Mouse (Mus musculus): ENCODE results near the gene Lipa. TPM values are rescaled to one million over a fixed set of nuclear protein-coding genes. Genes with fewer than 3 reads are reported as not detected.

Gene Lipa
- polyA plus RNA-seq, 1 experiment from 2014 or later = 16.8 TPM

Other genes starting within 250 kb of the Lipa start
- 0.32 and 0.55 TPM in 2 replicates for gene Fas, start 236.8 kb downstream of the Lipa start, polyA plus RNA-seq (2016; fragmentation: Nextera tagmentation; extraction: Ambion mirVana)
- 1.9 and 2.3 TPM in 2 replicates for gene Ch25h, start 52.3 kb downstream of the Lipa start, polyA plus RNA-seq (2016; fragmentation: Nextera tagmentation; extraction: Ambion mirVana)
- gene Ifit2, start 23.2 kb upstream of the Lipa start, polyA plus RNA-seq (2016; fragmentation: Nextera tagmentation; extraction: Ambion mirVana) = 6.1 and 6.3 TPM in 2 replicates
- 0.24 and 0.26 TPM in 2 replicates for gene Ifit3, start 56.1 kb upstream of the Lipa start, polyA plus RNA-seq (2016; fragmentation: Nextera tagmentation; extraction: Ambion mirVana)
- gene Ifit1bl1, start 74.5 kb upstream of the Lipa start, polyA plus RNA-seq (2016; fragmentation: Nextera tagmentation; extraction: Ambion mirVana) = 0.14 and 0.36 TPM in 2 replicates
- 0.09 TPM in 1 of 2 replicates, not detected in the other for gene Ifit3b, start 80.5 kb upstream of the Lipa start, polyA plus RNA-seq (2016; fragmentation: Nextera tagmentation; extraction: Ambion mirVana)
- not detected in 2 replicates for gene Ifit1bl2, start 113.3 kb upstream of the Lipa start, polyA plus RNA-seq (2016; fragmentation: Nextera tagmentation; extraction: Ambion mirVana)
- gene Ifit1, start 113.4 kb upstream of the Lipa start, polyA plus RNA-seq (2016; fragmentation: Nextera tagmentation; extraction: Ambion mirVana) = 0.11 and 0.17 TPM in 2 replicates
- 1.0 and 1.3 TPM in 2 replicates for gene Slc16a12, start 219.8 kb upstream of the Lipa start, polyA plus RNA-seq (2016; fragmentation: Nextera tagmentation; extraction: Ambion mirVana)

Measured in forebrain, embryonic 12.5 days (tissue).